Mouse (Mus musculus) E14TG2a.4 (cell line): ENCODE results near the gene Nudcd3.

Experiments used
- CTCF ChIP-seq: conservative IDR thresholded peaks from 2 replicates; pipeline ENCODE4 v1.5.1; 2014; ENCODE audit warnings: low read length
- NANOG ChIP-seq: IDR thresholded peaks from 2 replicates; pipeline ENCODE4 v1.6.1; 2014; ENCODE audit warnings: borderline replicate concordance, low read length, mixed read lengths

DNA sequence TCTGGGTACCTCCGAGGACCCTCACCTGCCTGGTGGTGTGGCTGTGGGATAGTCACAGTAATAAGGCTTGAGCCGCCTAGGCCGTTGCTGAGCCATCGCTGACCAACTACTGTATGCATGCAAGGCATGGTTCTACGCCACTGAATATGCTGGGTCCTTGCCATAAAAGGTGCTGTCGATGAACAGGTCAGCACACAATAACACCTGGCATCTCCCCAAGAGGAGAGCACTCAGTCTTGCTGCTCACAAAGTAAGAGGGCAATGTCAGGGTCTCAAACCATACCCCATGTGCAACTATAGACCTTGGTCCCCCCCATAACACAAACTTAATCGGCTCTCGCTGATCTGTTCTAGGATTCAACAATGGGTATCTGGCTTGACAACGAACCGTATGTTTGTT, 141.1 kb downstream of the Nudcd3 start:
- TF ChIP-seq CTCF: no peak
- TF ChIP-seq NANOG: no peak
